Mouse (Mus musculus) megakaryocyte, adult 5-6 weeks (primary cell): ENCODE measurements around the gene Umod. TPM values are rescaled to one million over a fixed set of nuclear protein-coding genes. Genes with fewer than 3 reads are reported as not detected.

Experiments used
- ATAC-seq: 2 replicates; pipeline ENCODE4 v1.8.0; 2016; ENCODE audit warnings: mild to moderate bottlenecking, inconsistent platforms; ENCODE audit not compliant: poor library complexity, severe bottlenecking
- total RNA-seq, 2 experiments: library from RNA; stranded (forward) in 1 of 2; stranded (reverse) in 1 of 2; fragments of 153-499, 151-499 nt in 1 of 2; fragments of 221-1000, 200-1000 nt in 1 of 2; gene quantifications; 2 replicates each; pipeline versions ENCODE4 v1.2.3 to v1.2.4; 2015 to 2017

Umod gene
- total RNA-seq (2015) (not detected in 2 replicates), total RNA-seq (2017) (not detected in 2 replicates)

GRCm38 (mm10) chr7:119479256-119479655 is at the start of gene Umod:
Gene Umod (minus strand): TSS chr7:119479282.
- no peak for ATAC-seq

DNA sequence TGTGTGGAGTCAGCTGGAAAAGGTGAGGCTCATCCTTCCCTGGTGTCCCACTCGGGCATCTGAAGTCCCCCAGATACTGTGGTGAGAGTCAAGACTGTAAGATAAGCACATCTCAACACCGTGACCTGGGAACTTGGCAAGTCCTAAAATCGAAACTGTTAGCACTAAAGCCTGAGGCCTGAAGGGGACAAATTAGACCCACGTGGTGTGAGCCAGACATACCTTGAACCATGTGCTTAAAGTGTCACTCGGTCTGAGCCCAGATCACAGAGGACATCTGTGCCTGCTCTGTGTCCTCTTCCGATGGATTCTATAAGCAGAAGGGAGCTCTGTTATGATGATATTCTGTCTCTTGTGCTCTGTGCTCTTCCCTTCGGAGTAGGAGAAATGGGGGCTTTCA is 49.5 kb upstream of the Umod start:
- ATAC-seq = no peak

GRCm38 (mm10) chr7:119527548-119527947 is 48.5 kb upstream of the Umod start:
- no peak for ATAC-seq

- ATAC-seq = no peak
Measured at GRCm38 (mm10) chr7:119527135-119527534, 48.1 kb upstream of the Umod start.

DNA sequence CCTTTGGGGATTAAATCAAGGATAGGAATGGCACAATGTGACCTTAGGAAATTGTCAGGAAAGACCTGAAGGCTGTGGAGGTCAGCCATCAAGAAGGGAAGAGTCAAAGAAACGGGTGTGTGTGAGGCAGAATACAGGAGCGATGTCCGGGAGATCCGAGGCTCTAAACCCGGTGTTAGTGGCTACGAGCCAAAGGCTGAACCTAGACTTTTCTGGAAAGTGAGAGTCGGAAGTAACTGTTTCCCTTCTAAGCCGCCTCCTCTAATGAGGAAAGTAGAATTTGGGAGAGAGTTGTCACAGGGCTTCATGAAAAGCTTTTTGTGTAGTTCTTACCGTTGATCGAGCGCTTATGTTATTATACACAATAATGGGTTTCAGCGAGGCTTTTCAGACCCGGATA is 47.4 kb upstream of the Umod start:
- no peak for ATAC-seq

- ATAC-seq = no peak
Measured at GRCm38 (mm10) chr7:119525881-119526281, 46.8 kb upstream of the Umod start.

- ATAC-seq = no peak
Measured at GRCm38 (mm10) chr7:119523389-119523788, 44.3 kb upstream of the Umod start, which contains the start of gene Pdilt. Gene Pdilt (minus strand): TSS chr7:119523489.

DNA sequence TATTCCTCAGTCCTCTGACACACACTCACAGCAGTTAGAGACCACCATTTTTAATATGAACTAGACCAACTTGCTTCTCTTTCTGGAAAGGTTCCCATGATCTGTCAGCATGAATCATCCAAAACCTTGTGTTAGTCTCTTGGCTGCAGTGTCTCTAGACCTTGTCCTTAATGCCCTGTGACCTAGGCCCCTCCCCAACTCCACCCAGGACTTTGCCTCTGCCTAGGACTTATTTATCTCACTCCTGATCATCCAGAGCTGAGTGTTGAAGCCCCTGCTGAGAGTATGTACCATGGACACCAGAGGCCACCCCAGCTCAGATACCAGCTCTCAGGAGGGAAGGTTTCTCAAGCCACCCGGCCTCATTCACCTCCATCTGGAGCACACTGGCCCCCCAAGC is 43.3 kb upstream of the Umod start:
- ATAC-seq = no peak

GRCm38 (mm10) chr7:119521816-119522215 is 42.7 kb upstream of the Umod start:
- no peak for ATAC-seq

GRCm38 (mm10) chr7:119519654-119520053 is 40.6 kb upstream of the Umod start:
- 0 out of 2 replicates have a peak, but pooled peaks have one; percentile 36 for ATAC-seq

DNA sequence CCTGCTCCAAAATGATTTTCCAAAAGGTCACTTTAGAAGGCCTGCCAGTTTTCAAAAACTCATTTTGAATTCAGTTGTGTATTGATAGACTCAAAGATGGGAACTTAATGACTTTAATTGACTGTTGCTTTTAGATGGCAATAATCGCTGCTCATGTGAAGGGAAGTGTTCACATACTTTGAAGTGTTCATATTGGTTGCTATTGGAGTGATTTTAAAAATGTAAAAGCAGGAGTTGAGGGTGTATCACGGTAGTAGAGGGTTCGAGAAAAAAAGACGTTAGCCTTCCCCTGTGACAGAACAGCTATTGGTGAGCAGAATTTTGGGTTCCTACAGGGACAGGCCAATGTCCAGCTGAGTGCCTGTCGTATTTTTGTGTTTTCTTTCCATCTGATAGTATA is 40.1 kb upstream of the Umod start, which contains the start of gene Acsm5:
Gene Acsm5, plus strand, starts transcription at position 301 of the 400 bp plus-strand sequence.
- no peak for ATAC-seq

GRCm38 (mm10) chr7:119516272-119516558 is 37.1 kb upstream of the Umod start:
- no peak for ATAC-seq

DNA sequence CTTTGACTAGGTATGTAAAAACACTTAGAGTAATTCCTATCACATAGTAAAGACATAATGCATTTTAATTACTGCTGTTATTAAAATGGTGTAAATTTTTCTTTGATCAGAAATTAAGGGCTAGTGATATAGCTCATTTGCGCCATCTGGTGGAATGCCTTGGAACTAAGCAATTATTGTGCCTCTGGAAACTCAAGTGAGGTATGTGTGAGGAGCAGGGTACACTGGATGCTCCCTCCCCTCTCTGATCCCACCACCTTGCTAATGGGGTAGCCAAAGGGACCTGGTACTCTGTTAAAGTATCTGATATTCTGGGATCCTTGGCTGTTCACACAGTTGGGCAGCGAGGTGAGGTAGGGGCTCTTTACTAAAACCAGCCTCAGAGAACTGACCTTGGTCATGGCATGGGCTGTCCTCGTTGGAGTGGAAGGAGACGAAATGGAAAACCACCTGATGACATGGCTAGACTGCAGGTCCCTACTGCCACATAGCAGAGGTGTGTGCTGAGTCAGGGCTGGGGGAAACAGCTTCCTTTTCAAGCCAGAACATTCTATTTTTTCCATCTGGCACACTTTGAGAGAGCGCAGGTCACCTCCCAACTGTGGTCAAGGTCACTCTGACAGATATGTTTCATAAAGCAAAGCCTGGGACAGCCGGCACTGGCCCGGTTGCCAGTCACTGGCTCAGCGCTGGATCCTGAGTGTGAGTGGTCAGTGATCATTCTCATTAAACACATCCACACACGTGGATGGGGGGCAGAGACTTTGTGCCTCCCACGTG is 36.6 kb upstream of the Umod start:
- ATAC-seq = peak; percentile 30; the same call in 1 of the 2 replicates

DNA sequence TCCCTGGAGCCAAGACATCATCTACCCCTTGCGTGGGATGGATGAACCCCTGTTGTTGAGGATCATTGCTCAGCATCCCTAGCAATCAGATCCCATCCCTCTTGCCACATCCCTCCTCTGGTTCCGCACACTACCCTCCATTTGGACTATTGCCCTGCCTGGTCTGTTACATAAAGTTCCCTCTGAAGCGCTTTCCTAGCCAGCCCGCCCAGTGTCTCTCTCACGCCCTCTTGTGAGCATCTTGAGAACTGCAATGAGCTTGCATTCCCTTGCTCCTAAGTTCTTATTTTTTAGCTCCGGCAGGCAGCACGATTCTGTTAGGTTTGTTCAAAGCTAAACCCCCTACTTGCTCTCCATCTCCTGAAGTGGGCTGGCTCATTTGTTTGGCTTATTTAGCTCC is 34.0 kb upstream of the Umod start:
- ATAC-seq = no peak

DNA sequence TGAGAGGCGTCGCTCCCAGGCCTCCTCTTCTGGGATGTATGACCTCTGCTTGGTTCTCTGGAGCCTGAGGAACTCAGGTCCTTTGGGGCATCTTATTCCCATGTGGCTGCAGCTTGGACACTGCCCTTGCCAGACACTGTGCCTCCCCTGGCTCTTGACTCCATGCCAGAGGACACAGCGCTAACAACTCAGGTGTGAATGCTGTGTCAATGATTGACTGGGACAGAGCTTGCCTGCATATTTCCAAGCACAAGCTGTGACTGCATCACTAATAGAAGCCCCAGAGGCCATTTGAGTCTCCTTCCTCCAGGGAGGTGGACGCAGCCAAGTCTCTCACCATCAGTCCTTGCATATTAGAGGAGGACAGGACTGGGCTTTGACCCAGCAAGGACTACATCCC is 32.1 kb upstream of the Umod start:
- no peak for ATAC-seq

- ATAC-seq = no peak
Measured at GRCm38 (mm10) chr7:119490041-119490780, 11.1 kb upstream of the Umod start.

DNA sequence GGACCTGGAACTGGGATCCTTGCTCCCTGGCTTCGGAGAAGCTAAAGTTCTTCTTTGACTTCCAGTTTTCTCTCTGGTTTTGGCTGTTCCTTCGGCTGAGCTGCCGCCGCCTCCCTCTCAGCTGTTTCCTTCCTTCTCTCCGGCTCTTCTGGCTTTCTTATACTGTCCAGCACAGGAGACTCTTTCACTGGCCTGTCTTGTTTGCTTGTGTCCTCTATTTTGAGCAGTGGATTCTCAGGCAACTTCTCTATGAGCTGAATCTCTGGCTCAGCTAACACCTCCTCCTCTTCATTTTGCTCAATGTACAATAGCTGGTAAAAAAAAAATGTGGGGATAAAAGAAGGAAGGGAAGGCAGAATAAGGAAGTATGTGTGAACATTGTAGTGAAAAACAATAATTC is 7.6 kb upstream of the Umod start:
- no peak for ATAC-seq

DNA sequence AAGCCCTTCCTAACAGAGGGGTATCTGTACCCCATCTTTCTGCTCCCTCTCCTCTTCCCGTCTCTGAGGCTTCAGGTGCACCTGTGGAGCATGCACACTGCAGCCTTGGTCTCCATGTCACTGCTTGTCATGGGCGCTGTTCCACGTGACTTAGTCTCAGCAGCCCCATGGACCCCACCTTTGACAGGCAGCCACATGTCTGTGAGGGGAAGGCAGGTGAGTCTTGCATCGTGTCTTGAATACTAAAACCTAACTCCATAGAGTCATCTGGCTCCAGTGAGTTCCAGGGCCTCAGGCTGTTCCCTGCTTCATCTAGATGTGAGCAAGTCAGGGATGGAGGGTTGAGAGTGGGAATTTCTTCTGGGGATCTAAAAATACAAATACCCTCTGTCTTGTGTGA is 5.1 kb upstream of the Umod start:
- ATAC-seq = no peak

GRCm38 (mm10) chr7:119476500-119477389 is 2.3 kb downstream of the Umod start:
- peak; percentile 33; the same call in 1 of the 2 replicates for ATAC-seq

DNA sequence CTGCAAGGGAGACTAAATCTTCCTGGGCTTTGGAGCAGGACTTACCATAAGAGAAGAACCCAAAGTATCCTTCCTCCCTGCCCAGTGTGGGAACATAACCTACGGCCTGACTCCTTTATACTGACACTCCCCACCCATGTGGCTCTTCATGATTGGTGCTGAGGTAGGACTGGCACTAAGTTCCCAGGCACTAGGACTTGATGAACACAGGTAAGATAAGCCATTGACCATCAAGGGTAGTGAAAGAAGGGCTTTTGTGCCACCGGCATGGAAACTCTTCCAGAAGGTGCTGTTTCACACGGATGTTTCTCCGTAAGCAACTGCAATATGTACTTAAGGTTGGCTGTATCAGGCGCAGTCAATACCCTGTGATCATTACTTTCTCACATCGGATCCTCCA is 19.9 kb downstream of the Umod start, which contains the start of gene Gp2:
Gene Gp2, minus strand, starts transcription at position 101 of the 400 bp plus-strand sequence.
- ATAC-seq = no peak

DNA sequence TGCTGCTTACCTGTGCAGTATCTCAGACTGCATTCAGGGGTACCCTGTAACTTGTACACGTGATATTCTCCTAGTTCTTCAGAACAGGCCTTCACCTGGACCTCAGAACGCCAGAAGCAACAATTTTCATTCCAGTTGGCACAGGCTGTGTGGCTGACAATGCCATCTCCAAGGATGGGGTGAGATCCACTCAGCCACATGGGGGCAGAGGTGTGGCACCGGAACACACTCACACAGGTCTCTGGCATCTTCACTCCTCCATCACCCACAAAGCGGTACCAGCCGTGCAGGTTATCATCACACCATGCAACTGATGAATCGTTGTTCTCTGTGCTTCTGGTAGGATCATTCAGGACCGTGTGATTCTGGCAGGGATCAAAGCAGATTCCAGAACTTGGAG is 24.9 kb downstream of the Umod start:
- ATAC-seq = no peak
